ENCODE assay signal across 11 mouse cellular contexts in genomic region chr12:112732591-112732990, GRCm38 (mm10).
"Had no signal": no experiment of that assay in that cellular context is flagged by ENCODE, and none has a peak within 500 bp of the region (broad histone marks: within the 10 kb centered on the region; RNA-seq: fewer than 3 reads in every experiment).

No protein-coding gene starts in this region.

- DNase-seq: kidney, postnatal 14 days; liver; liver, embryonic 13.5 days; liver, postnatal 0 days; lung, postnatal 14 days; right cerebral cortex, adult 18-20 months; right cerebral cortex, postnatal 4 days; spleen, adult 18-20 months; thymus, adult 18-20 months; thymus, postnatal 25 days had no signal

- ATAC-seq: liver, postnatal 0 days; midbrain, embryonic 15.5 days had no signal
